Mouse (Mus musculus): ENCODE measurements around the gene Chd6. TPM values are rescaled to one million over a fixed set of nuclear protein-coding genes. Genes with fewer than 3 reads are reported as not detected.
A peak's percentile ranks its signal among the peaks of the same experiment; 100 is the strongest.

Gene Chd6
- polyA plus RNA-seq, 1 experiment from 2014 or later = 33.3 TPM

DNA sequence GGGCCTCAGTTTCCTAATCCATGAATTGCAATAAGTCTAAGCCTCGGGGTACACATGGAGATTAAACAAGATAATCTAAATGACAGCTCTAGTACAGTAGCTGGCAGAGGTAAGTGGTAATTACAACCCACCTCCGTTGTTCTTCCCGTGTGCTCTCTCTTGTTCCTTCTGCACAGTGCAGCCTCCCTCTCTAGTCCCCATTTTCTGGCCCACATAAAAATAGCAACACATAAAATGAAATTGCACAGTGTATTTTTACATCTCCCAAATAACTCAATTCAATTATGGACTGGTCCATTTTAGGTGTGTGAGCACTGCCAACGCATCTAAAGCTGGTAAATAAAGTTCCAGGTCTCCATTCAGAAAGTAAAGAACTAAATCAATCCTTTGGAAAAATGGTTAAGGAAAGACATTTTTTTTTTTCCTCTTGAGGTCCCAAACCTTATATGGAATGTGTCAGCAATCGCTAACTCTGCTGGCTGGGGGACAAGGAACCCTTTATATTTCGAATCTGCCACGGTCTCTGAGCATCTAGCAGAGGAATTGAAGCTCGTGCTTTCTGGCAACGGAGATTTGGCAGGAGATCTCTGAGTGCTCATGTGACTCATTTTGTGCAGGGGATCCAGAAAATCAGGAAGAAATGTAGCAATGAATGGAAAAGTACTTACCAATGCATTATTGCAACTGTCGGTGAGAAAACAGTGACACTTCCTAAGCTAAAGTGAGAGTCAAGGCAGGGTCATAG is 19.7 kb upstream of the Chd6 start:
- H3K36me3 ChIP-seq (replicated peaks; ENCODE audit: control insufficient read depth, insufficient read depth, low read depth, low read length) = no peaks in the 10 kb centered on the region
- DNase-seq (ENCODE audit: low spot score) (no peak), ATAC-seq (replicated peaks; ENCODE audit: insufficient number of reproducible peaks, low FRiP score, low TSS enrichment, low read depth) (no peak)
- no peak overlapping the region for H3K9ac ChIP-seq (replicated peaks; ENCODE audit: low read length)
- no peaks in the 10 kb centered on the region for H3K9me3 ChIP-seq (replicated peaks; ENCODE audit: control insufficient read depth, low read length)
- no peak overlapping the region for H3K27ac ChIP-seq (replicated peaks; ENCODE audit: low read depth, low read length)
- no peak overlapping the region for H3K4me2 ChIP-seq (ENCODE audit: low read depth, low read length)
- no peak overlapping the region for H3K4me3 ChIP-seq (ENCODE audit: low read depth, low read length)
- H3K4me1 ChIP-seq (ENCODE audit: control insufficient read depth, insufficient read depth, low read length) = no peaks in the 10 kb centered on the region
- no peaks in the 10 kb centered on the region for H3K27me3 ChIP-seq (ENCODE audit: control insufficient read depth, insufficient read depth, low read length)
- WGBS = 63% methylated on average over 10 of the region's 10 CpGs

- no peak for DNase-seq (ENCODE audit: low spot score)
- Histone ChIP-seq H3K9me3 (replicated peaks; ENCODE audit: control insufficient read depth, low read length) (no peaks in the 10 kb centered on the region), H3K27ac (replicated peaks; ENCODE audit: low read depth, low read length) (no peak overlapping the region), H3K27me3 (ENCODE audit: control insufficient read depth, insufficient read depth, low read length) (no peaks in the 10 kb centered on the region), H3K4me2 (ENCODE audit: low read depth, low read length) (no peak overlapping the region), H3K4me1 (ENCODE audit: control insufficient read depth, insufficient read depth, low read length) (no peaks in the 10 kb centered on the region), H3K9ac (replicated peaks; ENCODE audit: low read length) (no peak overlapping the region), H3K36me3 (replicated peaks; ENCODE audit: control insufficient read depth, insufficient read depth, low read depth, low read length) (no peaks in the 10 kb centered on the region), H3K4me3 (ENCODE audit: low read depth, low read length) (no peak overlapping the region)
- WGBS = 73% methylated on average over 5 of the region's 5 CpGs
- ATAC-seq (replicated peaks; ENCODE audit: insufficient number of reproducible peaks, low FRiP score, low TSS enrichment, low read depth) = no peak
Observed at GRCm38 (mm10) chr2:161112011-161112410, 3.1 kb upstream of the Chd6 start.

DNA sequence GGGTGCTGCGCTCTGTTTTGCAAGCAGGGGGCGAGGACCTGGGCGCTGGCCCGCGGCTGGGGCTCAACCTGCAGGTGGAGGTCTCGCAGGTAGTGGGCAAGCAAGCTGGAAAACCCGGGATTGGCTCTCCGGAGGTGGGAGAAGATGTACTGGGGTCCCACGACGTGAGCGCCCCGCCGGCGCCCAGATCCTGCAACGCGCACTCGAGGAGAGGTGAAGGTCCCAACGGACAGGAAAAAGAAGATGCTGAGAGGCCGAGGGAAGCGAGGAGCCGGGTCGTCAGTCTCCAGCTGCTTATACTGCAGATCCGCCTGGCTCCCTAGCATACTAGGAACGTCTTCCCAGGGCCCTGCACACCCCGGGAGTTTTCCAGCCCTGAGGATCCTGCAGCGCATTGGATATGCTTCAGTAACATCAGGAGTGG is 535 bp upstream of the Chd6 start:
- peak overlapping the region; percentile 98 for H3K4me3 ChIP-seq (ENCODE audit: low read depth, low read length)
- peak overlapping the region; percentile 71 for H3K4me2 ChIP-seq (ENCODE audit: low read depth, low read length)
- DNase-seq (ENCODE audit: low spot score) (no peak), ATAC-seq (replicated peaks; ENCODE audit: insufficient number of reproducible peaks, low FRiP score, low TSS enrichment, low read depth) (peak; percentile 20; the same call in 1 of the 2 replicates)
- WGBS = under 1% methylated on average over 26 of the region's 26 CpGs
- H3K9ac ChIP-seq (replicated peaks; ENCODE audit: low read length) = peak overlapping the region; percentile 63
- H3K4me1 ChIP-seq (ENCODE audit: control insufficient read depth, insufficient read depth, low read length) = no peaks in the 10 kb centered on the region
- H3K27ac ChIP-seq (replicated peaks; ENCODE audit: low read depth, low read length) = no peak overlapping the region
- no peaks in the 10 kb centered on the region for H3K36me3 ChIP-seq (replicated peaks; ENCODE audit: control insufficient read depth, insufficient read depth, low read depth, low read length)
- no peaks in the 10 kb centered on the region for H3K9me3 ChIP-seq (replicated peaks; ENCODE audit: control insufficient read depth, low read length)
- H3K27me3 ChIP-seq (ENCODE audit: control insufficient read depth, insufficient read depth, low read length) = no peaks in the 10 kb centered on the region

GRCm38 (mm10) chr2:161108085-161108927 is 569 bp downstream of the Chd6 start:
- H3K4me2 ChIP-seq (ENCODE audit: low read depth, low read length) = peak overlapping the region; percentile 55
- no peaks in the 10 kb centered on the region for H3K9me3 ChIP-seq (replicated peaks; ENCODE audit: control insufficient read depth, low read length)
- no peaks in the 10 kb centered on the region for H3K27me3 ChIP-seq (ENCODE audit: control insufficient read depth, insufficient read depth, low read length)
- H3K9ac ChIP-seq (replicated peaks; ENCODE audit: low read length) = peak overlapping the region; percentile 97
- H3K4me1 ChIP-seq (ENCODE audit: control insufficient read depth, insufficient read depth, low read length) = no peaks in the 10 kb centered on the region
- H3K4me3 ChIP-seq (ENCODE audit: low read depth, low read length) = peak overlapping the region; percentile 98
- H3K36me3 ChIP-seq (replicated peaks; ENCODE audit: control insufficient read depth, insufficient read depth, low read depth, low read length) = no peaks in the 10 kb centered on the region
- peak overlapping the region; percentile 99 for H3K27ac ChIP-seq (replicated peaks; ENCODE audit: low read depth, low read length)
- ATAC-seq (replicated peaks; ENCODE audit: insufficient number of reproducible peaks, low FRiP score, low TSS enrichment, low read depth) (peak; percentile 75), DNase-seq (ENCODE audit: low spot score) (peak; percentile 56)
- WGBS = under 1% methylated on average over 46 of the region's 77 CpGs

- 84% methylated on average over 2 of the region's 2 CpGs for WGBS
- no peak for DNase-seq (ENCODE audit: low spot score)
- ATAC-seq (replicated peaks; ENCODE audit: insufficient number of reproducible peaks, low FRiP score, low TSS enrichment, low read depth) = no peak
- Histone ChIP-seq H3K27me3 (ENCODE audit: control insufficient read depth, insufficient read depth, low read length) (no peaks in the 10 kb centered on the region), H3K36me3 (replicated peaks; ENCODE audit: control insufficient read depth, insufficient read depth, low read depth, low read length) (no peaks in the 10 kb centered on the region), H3K27ac (replicated peaks; ENCODE audit: low read depth, low read length) (no peak overlapping the region), H3K4me3 (ENCODE audit: low read depth, low read length) (no peak overlapping the region), H3K4me1 (ENCODE audit: control insufficient read depth, insufficient read depth, low read length) (no peaks in the 10 kb centered on the region), H3K9ac (replicated peaks; ENCODE audit: low read length) (no peak overlapping the region), H3K9me3 (replicated peaks; ENCODE audit: control insufficient read depth, low read length) (no peaks in the 10 kb centered on the region), H3K4me2 (ENCODE audit: low read depth, low read length) (no peak overlapping the region)
Observed at GRCm38 (mm10) chr2:161107236-161107635, 1.6 kb downstream of the Chd6 start.

DNA sequence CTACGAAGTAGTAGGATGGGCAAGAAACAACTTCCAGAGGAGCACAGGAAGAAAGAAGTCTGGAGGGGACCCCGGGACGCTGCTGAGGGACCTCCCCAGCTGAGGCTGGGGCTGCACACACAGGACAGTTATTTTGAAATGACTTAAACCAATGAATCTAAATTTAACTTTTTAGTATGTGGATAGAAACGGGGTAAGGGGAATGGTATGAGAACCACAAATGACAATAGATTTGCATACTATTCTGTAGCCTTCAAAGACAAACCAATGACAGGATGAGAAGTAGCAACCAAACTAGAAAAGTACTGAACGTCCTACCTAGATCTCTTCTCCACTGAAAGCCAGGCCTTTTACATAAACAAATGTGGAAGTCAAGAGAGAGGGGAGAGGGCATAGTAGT is 5.1 kb downstream of the Chd6 start:
- H3K9ac ChIP-seq (replicated peaks; ENCODE audit: low read length) = no peak overlapping the region
- H3K9me3 ChIP-seq (replicated peaks; ENCODE audit: control insufficient read depth, low read length) = no peaks in the 10 kb centered on the region
- H3K27ac ChIP-seq (replicated peaks; ENCODE audit: low read depth, low read length) = no peak overlapping the region
- DNase-seq (ENCODE audit: low spot score) (no peak), ATAC-seq (replicated peaks; ENCODE audit: insufficient number of reproducible peaks, low FRiP score, low TSS enrichment, low read depth) (no peak)
- no peaks in the 10 kb centered on the region for H3K27me3 ChIP-seq (ENCODE audit: control insufficient read depth, insufficient read depth, low read length)
- H3K36me3 ChIP-seq (replicated peaks; ENCODE audit: control insufficient read depth, insufficient read depth, low read depth, low read length) = no peaks in the 10 kb centered on the region
- H3K4me3 ChIP-seq (ENCODE audit: low read depth, low read length) = no peak overlapping the region
- H3K4me1 ChIP-seq (ENCODE audit: control insufficient read depth, insufficient read depth, low read length) = no peaks in the 10 kb centered on the region
- 86% methylated on average over 5 of the region's 5 CpGs for WGBS
- H3K4me2 ChIP-seq (ENCODE audit: low read depth, low read length) = no peak overlapping the region

GRCm38 (mm10) chr2:161102102-161102501 is 6.8 kb downstream of the Chd6 start:
- Histone ChIP-seq H3K27me3 (ENCODE audit: control insufficient read depth, insufficient read depth, low read length) (no peaks in the 10 kb centered on the region), H3K27ac (replicated peaks; ENCODE audit: low read depth, low read length) (no peak overlapping the region), H3K4me3 (ENCODE audit: low read depth, low read length) (no peak overlapping the region), H3K9me3 (replicated peaks; ENCODE audit: control insufficient read depth, low read length) (no peaks in the 10 kb centered on the region), H3K4me2 (ENCODE audit: low read depth, low read length) (no peak overlapping the region), H3K36me3 (replicated peaks; ENCODE audit: control insufficient read depth, insufficient read depth, low read depth, low read length) (no peaks in the 10 kb centered on the region), H3K4me1 (ENCODE audit: control insufficient read depth, insufficient read depth, low read length) (no peaks in the 10 kb centered on the region), H3K9ac (replicated peaks; ENCODE audit: low read length) (no peak overlapping the region)
- DNase-seq (ENCODE audit: low spot score) = no peak
- 47% methylated on average over 3 of the region's 3 CpGs for WGBS
- no peak for ATAC-seq (replicated peaks; ENCODE audit: insufficient number of reproducible peaks, low FRiP score, low TSS enrichment, low read depth)

DNA sequence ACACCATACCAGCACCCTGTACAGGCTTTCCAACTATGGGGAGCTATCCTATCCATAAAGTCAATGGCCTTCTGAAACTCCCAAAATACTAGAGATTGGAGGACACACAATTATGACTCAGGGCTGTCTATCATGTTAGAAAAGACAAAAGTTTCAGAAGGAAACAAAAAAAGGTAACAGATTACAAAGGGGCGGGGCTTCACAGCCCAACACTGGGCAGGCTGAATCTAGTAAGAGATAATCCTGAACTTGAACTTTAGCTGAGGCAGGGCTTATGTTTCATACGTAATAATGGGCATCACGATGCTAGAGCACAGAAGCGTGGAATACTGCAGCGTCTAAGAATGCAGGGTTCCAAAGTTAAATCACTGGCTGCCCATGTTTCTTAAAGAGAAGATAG is 11.1 kb downstream of the Chd6 start:
- Histone ChIP-seq H3K4me2 (ENCODE audit: low read depth, low read length) (no peak overlapping the region), H3K4me1 (ENCODE audit: control insufficient read depth, insufficient read depth, low read length) (no peaks in the 10 kb centered on the region), H3K9me3 (replicated peaks; ENCODE audit: control insufficient read depth, low read length) (no peaks in the 10 kb centered on the region), H3K27ac (replicated peaks; ENCODE audit: low read depth, low read length) (no peak overlapping the region), H3K9ac (replicated peaks; ENCODE audit: low read length) (no peak overlapping the region), H3K36me3 (replicated peaks; ENCODE audit: control insufficient read depth, insufficient read depth, low read depth, low read length) (no peaks in the 10 kb centered on the region), H3K4me3 (ENCODE audit: low read depth, low read length) (no peak overlapping the region), H3K27me3 (ENCODE audit: control insufficient read depth, insufficient read depth, low read length) (no peaks in the 10 kb centered on the region)
- ATAC-seq (replicated peaks; ENCODE audit: insufficient number of reproducible peaks, low FRiP score, low TSS enrichment, low read depth) (no peak), DNase-seq (ENCODE audit: low spot score) (no peak)
- WGBS = 93% methylated on average over 5 of the region's 5 CpGs

Data from embryonic facial prominence, embryonic 11.5 days (tissue).